Mouse (Mus musculus) midbrain, embryonic 13.5 days (tissue): ENCODE results near the gene 4931414P19Rik. TPM values are rescaled to one million over a fixed set of nuclear protein-coding genes. Genes with fewer than 3 reads are reported as not detected.

ENCODE experiments used
- ATAC-seq: fragments of 200-750 bp; cut with Nextera tagmentation; 2 replicates; pipeline ENCODE4 v1.8.0; 2017; ENCODE audit warnings: mild to moderate bottlenecking, moderate TSS enrichment, moderate library complexity
- H3K27ac ChIP-seq: fragments of 300-500 bp; sonication (generic); 2 replicates; pipeline ENCODE4 v1.5.1; 2015; ENCODE audit warnings: inconsistent platforms, mild to moderate bottlenecking, moderate library complexity
- H3K27me3 ChIP-seq: fragments of 300-500 bp; sonication (generic); 2 replicates; pipeline ENCODE4 v1.6.1; 2015; ENCODE audit warnings: mild to moderate bottlenecking, inconsistent platforms
- H3K36me3 ChIP-seq: fragments of 300-500 bp; sonication (generic); 2 replicates; pipeline ENCODE4 v1.6.1; 2015; ENCODE audit warnings: mild to moderate bottlenecking, inconsistent platforms
- H3K4me1 ChIP-seq: fragments of 300-500 bp; sonication (generic); replicated peaks from 2 replicates; pipeline ENCODE4 v1.6.1; 2015; ENCODE audit warnings: inconsistent platforms
- H3K4me2 ChIP-seq: fragments of 300-500 bp; sonication (generic); replicated peaks from 2 replicates; pipeline ENCODE4 v1.6.1; 2015; ENCODE audit warnings: moderate library complexity, mild to moderate bottlenecking, inconsistent platforms
- H3K4me3 ChIP-seq: fragments of 300-500 bp; sonication (generic); replicated peaks from 2 replicates; pipeline ENCODE4 v1.5.1; 2015; ENCODE audit warnings: mild to moderate bottlenecking, inconsistent platforms
- H3K9ac ChIP-seq: fragments of 300-500 bp; sonication (generic); replicated peaks from 2 replicates; pipeline ENCODE4 v1.6.1; 2015; ENCODE audit warnings: mild to moderate bottlenecking, inconsistent platforms
- H3K9me3 ChIP-seq: fragments of 300-500 bp; sonication (generic); 2 replicates; pipeline ENCODE4 v1.6.1; 2016; ENCODE audit warnings: mild to moderate bottlenecking, inconsistent platforms
- WGBS: fragments of 180-500 bp; shearing (Covaris S2); methylation state at CpG from one replicate; pipeline ENCODE4 v1.1.7; 2015; 5-methylcytosine and 5-hydroxymethylcytosine counted together
- polyA plus RNA-seq: library from polyadenylated mRNA; unstranded; fragments of >200 nt; fragmentation: Nextera tagmentation; extraction: Ambion mirVana; gene quantifications from 2 replicates; pipeline ENCODE4 v1.2.1, GENCODE M21; 2015

4931414P19Rik gene
- polyA plus RNA-seq: 8.7 and 9.3 TPM in 2 replicates

- Histone ChIP-seq H3K9ac (peak within 1 kb of the TSS; percentile 50), H3K36me3 (peaks cover 8% of the 10 kb centered on the region; the same call in 1 of the 2 replicates), H3K27ac (peak within 1 kb of the TSS; percentile 63), H3K9me3 (no peaks in the 10 kb centered on the region), H3K4me3 (peak within 1 kb of the TSS; percentile 45), H3K4me2 (peak within 1 kb of the TSS; percentile 57), H3K27me3 (no peaks in the 10 kb centered on the region), H3K4me1 (peaks cover 26% of the 10 kb centered on the region)
- ATAC-seq: peak; percentile 17; the same call in 1 of the 2 replicates
- WGBS: under 1% methylated on average over 39 of the region's 39 CpGs
Measured at GRCm38 (mm10) chr14:54605752-54606321, at the start of gene 4931414P19Rik. Gene 4931414P19Rik, minus strand, starts transcription at chr14:54605993.

- peaks cover 61% of the 10 kb centered on the region for H3K36me3 ChIP-seq
- WGBS: 0% methylated on average over 12 of the region's 12 CpGs
Measured at GRCm38 (mm10) chr14:54653496-54653895, 47.7 kb upstream of the 4931414P19Rik start.

GRCm38 (mm10) chr14:54652787-54653186 is 47.0 kb upstream of the 4931414P19Rik start:
- Histone ChIP-seq H3K4me2 (peak overlapping the region; percentile 94), H3K4me3 (peak overlapping the region; percentile 70), H3K9ac (peak overlapping the region; percentile 90), H3K9me3 (no peaks in the 10 kb centered on the region), H3K27me3 (no peaks in the 10 kb centered on the region), H3K4me1 (peaks cover 55% of the 10 kb centered on the region), H3K36me3 (peaks cover 61% of the 10 kb centered on the region), H3K27ac (peak overlapping the region; percentile 86)
- WGBS: 0% methylated on average over 7 of the region's 7 CpGs
- no peak for ATAC-seq

More at GRCm38 (mm10) chr14:54653496-54653895, 47.7 kb upstream of the 4931414P19Rik start:
- Histone ChIP-seq H3K9me3 (no peaks in the 10 kb centered on the region), H3K4me1 (peaks cover 48% of the 10 kb centered on the region), H3K27ac (peak overlapping the region; percentile 86), H3K27me3 (no peaks in the 10 kb centered on the region), H3K9ac (peak overlapping the region; percentile 90), H3K4me3 (peak overlapping the region; percentile 70), H3K4me2 (peak overlapping the region; percentile 94)
- peak; percentile 90 for ATAC-seq

- Histone ChIP-seq H3K9me3 (no peaks in the 10 kb centered on the region), H3K9ac (no peak overlapping the region), H3K4me3 (peak overlapping the region; percentile 70)
Measured at GRCm38 (mm10) chr14:54651556-54651955, 45.8 kb upstream of the 4931414P19Rik start.

GRCm38 (mm10) chr14:54650621-54651454 is 45.0 kb upstream of the 4931414P19Rik start:
- Histone ChIP-seq H3K27ac (no peak overlapping the region), H3K9ac (no peak overlapping the region), H3K27me3 (no peaks in the 10 kb centered on the region), H3K4me2 (peak overlapping the region; percentile 94), H3K9me3 (no peaks in the 10 kb centered on the region), H3K4me3 (peak overlapping the region; percentile 70), H3K4me1 (peaks cover 56% of the 10 kb centered on the region), H3K36me3 (peaks cover 62% of the 10 kb centered on the region)
- peak; percentile 40 for ATAC-seq
- 66% methylated on average over 23 of the region's 23 CpGs for WGBS

More at GRCm38 (mm10) chr14:54651556-54651955, 45.8 kb upstream of the 4931414P19Rik start:
- H3K27me3 ChIP-seq: no peaks in the 10 kb centered on the region
- H3K36me3 ChIP-seq: peaks cover 62% of the 10 kb centered on the region
- peak overlapping the region; percentile 94 for H3K4me2 ChIP-seq
- peak overlapping the region; percentile 49 for H3K27ac ChIP-seq
- H3K4me1 ChIP-seq: peaks cover 56% of the 10 kb centered on the region
- WGBS: 84% methylated on average over 4 of the region's 4 CpGs
- 0 out of 2 replicates have a peak, but pooled peaks have one; percentile 37 for ATAC-seq

- H3K27me3 ChIP-seq: no peaks in the 10 kb centered on the region
- no peak overlapping the region for H3K27ac ChIP-seq
- H3K9me3 ChIP-seq: no peaks in the 10 kb centered on the region
- ATAC-seq: no peak
- H3K36me3 ChIP-seq: peaks cover 83% of the 10 kb centered on the region
- H3K4me2 ChIP-seq: no peak overlapping the region
- 62% methylated on average over 4 of the region's 4 CpGs for WGBS
- H3K9ac ChIP-seq: no peak overlapping the region
- no peak overlapping the region for H3K4me3 ChIP-seq
- peaks cover 47% of the 10 kb centered on the region for H3K4me1 ChIP-seq
Measured at GRCm38 (mm10) chr14:54647900-54648299, 42.1 kb upstream of the 4931414P19Rik start.

GRCm38 (mm10) chr14:54646898-54647636 is 41.3 kb upstream of the 4931414P19Rik start:
- Histone ChIP-seq H3K9ac (no peak overlapping the region), H3K4me2 (no peak overlapping the region), H3K4me3 (no peak overlapping the region), H3K36me3 (peaks cover 91% of the 10 kb centered on the region), H3K4me1 (peaks cover 42% of the 10 kb centered on the region), H3K9me3 (no peaks in the 10 kb centered on the region), H3K27ac (no peak overlapping the region), H3K27me3 (no peaks in the 10 kb centered on the region)
- WGBS: 97% methylated on average over 8 of the region's 8 CpGs
- no peak for ATAC-seq

GRCm38 (mm10) chr14:54646455-54646854 is 40.7 kb upstream of the 4931414P19Rik start:
- H3K4me3 ChIP-seq: no peak overlapping the region
- H3K4me1 ChIP-seq: peaks cover 39% of the 10 kb centered on the region
- 92% methylated on average over 17 of the region's 17 CpGs for WGBS
- no peaks in the 10 kb centered on the region for H3K27me3 ChIP-seq
- no peak overlapping the region for H3K9ac ChIP-seq
- H3K9me3 ChIP-seq: no peaks in the 10 kb centered on the region
- peaks cover 89% of the 10 kb centered on the region for H3K36me3 ChIP-seq
- H3K27ac ChIP-seq: no peak overlapping the region
- ATAC-seq: no peak
- H3K4me2 ChIP-seq: no peak overlapping the region

- peaks cover 33% of the 10 kb centered on the region for H3K4me1 ChIP-seq
- H3K27ac ChIP-seq: no peak overlapping the region
- ATAC-seq: no peak
- no peaks in the 10 kb centered on the region for H3K27me3 ChIP-seq
- 95% methylated on average over 9 of the region's 9 CpGs for WGBS
- H3K9me3 ChIP-seq: no peaks in the 10 kb centered on the region
- H3K36me3 ChIP-seq: peaks cover 71% of the 10 kb centered on the region
- no peak overlapping the region for H3K9ac ChIP-seq
- H3K4me3 ChIP-seq: no peak overlapping the region
- no peak overlapping the region for H3K4me2 ChIP-seq
Measured at GRCm38 (mm10) chr14:54644294-54644693, 38.5 kb upstream of the 4931414P19Rik start.

GRCm38 (mm10) chr14:54643011-54643410 is 37.2 kb upstream of the 4931414P19Rik start:
- Histone ChIP-seq H3K27ac (peak overlapping the region; percentile 11; the same call in 1 of the 2 replicates), H3K4me1 (peaks cover 35% of the 10 kb centered on the region), H3K4me2 (no peak overlapping the region), H3K27me3 (no peaks in the 10 kb centered on the region), H3K9ac (no peak overlapping the region), H3K36me3 (peaks cover 69% of the 10 kb centered on the region), H3K4me3 (no peak overlapping the region), H3K9me3 (no peaks in the 10 kb centered on the region)
- ATAC-seq: no peak
- WGBS: 84% methylated on average over 2 of the region's 2 CpGs

- Histone ChIP-seq H3K27ac (peak overlapping the region; percentile 91), H3K27me3 (no peaks in the 10 kb centered on the region), H3K9me3 (no peaks in the 10 kb centered on the region), H3K9ac (no peak overlapping the region), H3K4me2 (no peak overlapping the region), H3K4me1 (peaks cover 34% of the 10 kb centered on the region), H3K36me3 (peaks cover 69% of the 10 kb centered on the region), H3K4me3 (no peak overlapping the region)
- ATAC-seq: no peak
- WGBS: 81% methylated on average over 25 of the region's 25 CpGs
Measured at GRCm38 (mm10) chr14:54642224-54642944, 36.6 kb upstream of the 4931414P19Rik start.
